Mouse (Mus musculus) brain, embryonic 14.5 days (tissue): ENCODE data around the gene 6820408C15Rik.

ENCODE experiments used
- CTCF ChIP-seq: fragments of 200-500 bp; IDR thresholded peaks from 2 replicates; pipeline ENCODE4 v1.5.1; 2012; ENCODE audit warnings: inconsistent platforms, mild to moderate bottlenecking, moderate library complexity, borderline replicate concordance; ENCODE audit not compliant: insufficient read depth, insufficient read length; ENCODE audit errors: extremely low read depth
- POLR2A ChIP-seq: fragments of 200-500 bp; IDR thresholded peaks from 2 replicates; pipeline ENCODE4 v1.6.1; 2012; ENCODE audit warnings: mild to moderate bottlenecking, inconsistent platforms, borderline replicate concordance; ENCODE audit not compliant: poor library complexity, insufficient read depth, insufficient read length, severe bottlenecking; ENCODE audit errors: extremely low read depth

DNA sequence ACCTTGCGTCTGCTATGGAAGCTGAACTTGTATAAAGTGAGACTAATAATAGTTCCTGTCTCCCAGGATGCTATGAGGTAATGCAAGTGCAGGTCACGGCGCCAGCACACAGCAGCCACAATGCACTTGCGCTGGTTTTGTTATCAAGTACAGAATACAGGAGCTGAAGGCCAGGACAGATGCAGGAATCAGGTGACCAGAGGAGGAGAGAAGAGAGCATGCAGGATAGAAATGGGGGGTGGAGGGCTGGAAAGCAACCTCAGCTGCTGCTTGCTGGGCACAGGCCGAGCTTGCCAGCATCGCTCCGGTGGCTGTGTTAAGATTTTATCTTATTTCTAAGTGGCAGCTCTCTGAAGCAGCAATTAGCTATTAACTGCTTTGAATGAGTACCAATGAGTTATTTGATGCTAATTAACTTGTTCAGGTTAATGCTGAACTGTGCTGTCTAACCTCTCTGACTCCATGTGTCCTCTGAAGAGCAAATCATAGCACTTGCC lies 21.1 kb downstream of the 6820408C15Rik start:
- TF ChIP-seq CTCF, result no peak
- TF ChIP-seq POLR2A, result no peak
